Mouse (Mus musculus) kidney, adult 2 months (tissue): Measurements from ENCODE around the gene Tnfaip8l1. TPM values are rescaled to one million over a fixed set of nuclear protein-coding genes. Genes with fewer than 3 reads are reported as not detected.

ENCODE experiments used
- DNase-seq: peaks from one replicate; pipeline ENCODE4 v3.0.0; 2021
- H3K27ac ChIP-seq: fragments of 200-500 bp; 2 replicates; pipeline ENCODE4 v1.5.1; 2012; ENCODE audit warnings: low read depth, low read length, control low read depth, inconsistent platforms; ENCODE audit not compliant: insufficient read depth
- H3K27me3 ChIP-seq: fragments of 200-500 bp; replicated peaks from 2 replicates; pipeline ENCODE4 v1.6.1; 2012; ENCODE audit warnings: mild to moderate bottlenecking, moderate library complexity, low read length, inconsistent platforms; ENCODE audit not compliant: control insufficient read depth, insufficient read depth
- H3K36me3 ChIP-seq: fragments of 200-500 bp; 2 replicates; pipeline ENCODE4 v1.6.1; 2012; ENCODE audit warnings: mild to moderate bottlenecking, moderate library complexity, low read length, inconsistent platforms; ENCODE audit not compliant: control insufficient read depth, insufficient read depth
- H3K4me1 ChIP-seq: fragments of 200-500 bp; 2 replicates; pipeline ENCODE4 v1.6.1; 2011; ENCODE audit warnings: low read length; ENCODE audit not compliant: control insufficient read depth, insufficient read depth
- H3K4me3 ChIP-seq: fragments of 200-500 bp; 2 replicates; pipeline ENCODE4 v1.5.1; 2011; ENCODE audit warnings: mild to moderate bottlenecking, low read depth, low read length, control low read depth; ENCODE audit not compliant: insufficient read depth
- CTCF ChIP-seq: fragments of 200-500 bp; conservative IDR thresholded peaks from 2 replicates; pipeline ENCODE4 v1.5.1; 2011; ENCODE audit warnings: low read depth, mild to moderate bottlenecking, control low read depth, low read length, moderate library complexity, mixed read lengths; ENCODE audit not compliant: insufficient read depth, insufficient read length
- POLR2A ChIP-seq: fragments of 200-500 bp; IDR thresholded peaks from one replicate; pipeline ENCODE4 v1.6.1; 2011; ENCODE audit warnings: low read depth, low read length, control low read depth
- WGBS: fragments of 180-500 bp; shearing (Covaris S2); methylation state at CpG from one replicate; pipeline ENCODE4 v1.1.7; 2018; 5-methylcytosine and 5-hydroxymethylcytosine counted together
- polyA plus RNA-seq: library from polyadenylated mRNA; depleted of rRNA; stranded (reverse); fragments of >200 nt; gene quantifications from 2 replicates; pipeline ENCODE4 v1.2.3, GENCODE M21; 2012

Tnfaip8l1 gene
- polyA plus RNA-seq, 1 experiment = 2.7 TPM

DNA sequence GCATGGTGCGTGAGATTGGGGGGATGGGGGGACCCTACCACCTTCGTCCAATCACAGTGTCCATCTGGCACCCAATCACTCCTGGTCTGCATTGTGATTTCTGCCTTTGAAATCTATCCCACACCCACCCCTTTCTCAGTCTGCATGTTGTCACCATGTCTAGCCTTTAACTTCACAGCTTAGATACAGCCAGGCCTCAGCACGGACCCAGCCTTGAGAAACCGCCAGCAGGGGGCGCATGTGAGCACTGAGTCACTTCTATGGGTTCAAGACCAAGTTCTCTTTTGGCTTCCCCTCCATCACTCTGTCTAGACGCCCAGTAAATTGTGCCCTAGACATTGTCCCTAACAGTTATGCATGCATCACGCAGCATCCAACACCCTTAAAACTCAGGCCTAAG is 30.5 kb upstream of the Tnfaip8l1 start:
- Histone ChIP-seq H3K4me3 (no peak overlapping the region), H3K27ac (no peak overlapping the region), H3K36me3 (no peaks in the 10 kb centered on the region), H3K4me1 (no peaks in the 10 kb centered on the region), H3K27me3 (no peaks in the 10 kb centered on the region)
- 44% methylated on average over 7 of the region's 7 CpGs for WGBS
- peak; percentile 72 for DNase-seq
- TF ChIP-seq POLR2A (no peak), CTCF (peak; percentile 76)

DNA sequence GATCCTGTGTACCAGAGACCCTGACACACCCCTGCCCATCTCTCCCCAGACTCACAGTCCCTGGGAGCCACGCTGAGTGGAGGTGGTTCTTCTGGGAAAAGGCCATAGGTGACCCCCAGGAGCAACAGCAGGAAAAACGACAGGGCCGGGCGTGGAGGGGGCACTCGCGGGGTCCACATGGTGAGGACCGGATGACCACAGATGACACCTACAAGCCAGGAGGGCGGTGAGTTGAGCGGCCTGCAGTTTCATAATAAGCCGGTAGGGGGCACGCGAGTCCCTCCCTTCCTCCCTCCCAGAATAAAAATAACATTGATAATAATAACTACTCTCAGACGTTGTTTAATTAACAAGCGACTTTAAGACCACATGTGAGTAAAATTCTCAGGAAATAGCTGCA is 29.6 kb upstream of the Tnfaip8l1 start:
- peak; percentile 72 for DNase-seq
- no peak overlapping the region for H3K4me3 ChIP-seq

DNA sequence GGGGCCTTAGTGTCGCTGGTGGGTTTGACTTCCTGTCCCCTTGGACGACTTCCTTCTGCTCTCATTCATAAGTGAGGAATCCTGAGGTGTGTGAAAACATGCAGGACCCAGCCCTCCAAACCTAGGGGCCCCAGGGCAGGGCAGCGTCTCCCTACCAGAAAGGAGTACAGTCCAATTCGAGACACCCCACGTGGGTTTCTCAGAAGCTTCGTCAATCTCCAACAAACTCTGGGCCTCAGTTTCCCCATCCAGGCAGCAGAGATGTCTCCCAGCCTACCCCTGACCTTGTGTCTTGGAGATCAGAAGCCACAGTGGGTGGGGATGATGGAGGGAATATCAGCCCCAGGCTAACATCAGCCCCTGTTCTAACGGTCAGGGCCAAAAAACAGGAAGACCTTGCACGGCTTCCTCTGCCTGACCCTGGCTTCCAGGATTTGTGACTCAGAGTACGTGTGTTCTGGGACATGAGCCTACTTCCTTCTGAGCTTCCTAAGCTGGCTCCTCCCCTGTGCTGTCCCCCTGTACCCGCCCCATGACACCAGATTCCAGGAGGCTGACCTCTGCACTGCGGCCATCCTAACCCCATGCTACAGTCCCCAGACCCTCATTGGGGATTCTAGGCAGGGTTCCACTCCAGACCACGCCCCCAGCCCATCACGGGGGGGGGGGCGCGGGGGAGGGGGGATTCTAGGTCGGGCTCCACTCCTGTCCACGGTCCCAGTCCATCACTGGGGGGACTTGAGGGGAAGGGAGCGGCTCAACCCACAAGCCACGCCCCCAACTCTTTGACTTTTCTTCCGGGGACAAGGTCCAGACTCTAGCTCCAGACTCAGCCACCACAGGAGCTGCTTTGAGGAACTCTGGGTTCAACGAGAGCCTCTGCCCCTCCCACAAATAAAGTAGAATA is 28.6 kb upstream of the Tnfaip8l1 start:
- Histone ChIP-seq H3K27ac (peak overlapping the region; percentile 57), H3K36me3 (no peaks in the 10 kb centered on the region), H3K27me3 (no peaks in the 10 kb centered on the region), H3K4me3 (peak overlapping the region; percentile 26; the same call in 1 of the 2 replicates), H3K4me1 (no peaks in the 10 kb centered on the region)
- TF ChIP-seq POLR2A = no peak
- 14% methylated on average over 20 of the region's 21 CpGs for WGBS
- peak; percentile 90 for DNase-seq

More for the DNA sequence above, 29.6 kb upstream of the Tnfaip8l1 start:
- TF ChIP-seq CTCF (peak; percentile 83), POLR2A (no peak)
- no peaks in the 10 kb centered on the region for H3K36me3 ChIP-seq
- WGBS = 4% methylated on average over 14 of the region's 14 CpGs
- no peaks in the 10 kb centered on the region for H3K27me3 ChIP-seq
- H3K4me1 ChIP-seq = no peaks in the 10 kb centered on the region
- no peak overlapping the region for H3K27ac ChIP-seq

DNA sequence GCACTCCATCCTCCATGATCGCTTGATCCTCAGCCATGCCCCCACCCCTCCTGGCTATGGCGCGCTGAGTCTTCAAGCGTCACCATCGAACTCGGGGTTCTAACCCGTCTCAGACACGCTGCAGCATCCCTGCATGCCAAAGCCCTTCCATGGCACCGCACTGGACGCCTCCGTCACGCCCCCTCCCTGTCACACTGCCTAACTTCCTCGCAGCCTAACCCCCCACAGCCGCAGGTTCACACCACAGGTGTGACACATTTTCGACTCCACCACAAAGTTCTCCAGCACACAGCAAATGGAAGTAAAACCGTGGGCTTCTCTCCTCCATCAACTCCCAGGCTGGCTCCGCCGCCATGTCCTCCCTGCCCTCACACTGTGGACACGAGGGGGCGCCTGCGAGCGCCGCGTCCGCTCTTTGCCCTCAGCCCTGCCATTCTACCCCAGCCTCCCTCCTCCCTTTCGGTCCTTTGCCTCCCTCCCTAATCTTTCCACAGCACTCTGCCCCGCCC is 27.8 kb upstream of the Tnfaip8l1 start:
- WGBS = 4% methylated on average over 27 of the region's 27 CpGs

DNA sequence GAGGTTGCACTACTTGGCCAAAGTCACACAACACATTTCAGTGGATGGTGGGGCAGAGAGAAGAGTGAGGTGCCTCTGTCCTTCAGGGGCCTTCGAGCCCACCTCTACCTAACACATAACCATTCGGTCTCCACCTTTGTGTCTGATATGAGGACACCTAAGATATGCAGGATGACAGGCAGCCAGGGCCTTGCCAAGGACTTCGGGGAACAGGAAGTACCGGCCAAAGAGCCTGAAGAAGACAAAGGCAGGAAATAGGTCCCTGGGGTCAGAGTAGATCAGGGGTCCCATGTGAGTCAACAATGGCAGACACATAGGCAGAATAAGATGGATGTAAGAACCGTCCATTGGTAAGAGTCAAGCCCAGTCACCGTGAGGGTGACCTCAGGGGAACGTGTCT is 25.7 kb upstream of the Tnfaip8l1 start:
- TF ChIP-seq POLR2A = no peak
- TF ChIP-seq CTCF = no peak
- Histone ChIP-seq H3K27ac (no peak overlapping the region), H3K4me1 (no peaks in the 10 kb centered on the region)

More for the DNA sequence above, 27.8 kb upstream of the Tnfaip8l1 start:
- DNase-seq = peak; percentile 71
- TF ChIP-seq POLR2A = no peak
- TF ChIP-seq CTCF = peak; percentile 80
- H3K27me3 ChIP-seq = no peaks in the 10 kb centered on the region
- no peaks in the 10 kb centered on the region for H3K4me1 ChIP-seq
- peak overlapping the region; percentile 33 for H3K4me3 ChIP-seq
- H3K36me3 ChIP-seq = no peaks in the 10 kb centered on the region
- peak overlapping the region; percentile 34 for H3K27ac ChIP-seq

DNA sequence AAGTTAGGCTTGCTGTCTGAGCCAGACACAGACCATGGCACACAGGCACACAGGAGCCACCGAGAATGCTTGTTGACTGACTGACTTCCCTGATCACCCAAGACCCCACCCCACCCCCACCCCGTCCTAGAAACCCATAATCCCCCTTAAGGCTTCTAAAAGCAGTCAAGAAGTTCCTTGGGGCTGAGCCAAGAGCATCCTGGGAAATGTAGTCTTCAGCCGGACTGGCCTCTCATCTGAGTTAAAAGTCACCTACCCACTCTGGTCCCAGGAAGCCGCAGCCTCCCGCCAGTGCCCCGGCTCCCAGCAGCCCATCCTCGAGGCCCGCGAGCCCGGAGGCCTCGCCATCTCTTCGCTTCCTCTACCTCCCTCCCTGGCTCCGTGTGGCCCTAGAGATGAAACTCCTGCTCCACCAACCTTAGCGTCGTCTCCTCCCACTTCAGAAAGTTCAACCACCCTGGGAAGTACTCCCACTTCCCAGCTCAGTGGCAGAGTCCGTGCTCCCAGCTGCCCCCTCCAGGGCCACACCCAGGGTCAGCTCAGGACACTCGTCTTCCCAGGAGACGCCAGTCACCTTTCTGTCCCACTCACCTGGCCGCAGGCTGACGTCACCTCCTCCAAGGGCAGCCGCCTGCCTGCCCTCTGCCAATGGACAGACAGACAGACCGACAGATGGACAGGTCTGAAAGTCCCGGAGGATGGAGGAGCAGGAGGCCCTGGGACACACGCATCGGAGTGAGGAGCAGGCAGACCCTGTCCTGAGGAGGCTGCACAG is 24.3 kb upstream of the Tnfaip8l1 start:
- DNase-seq = no peak
- TF ChIP-seq CTCF = no peak
- TF ChIP-seq POLR2A = no peak
- no peak overlapping the region for H3K27ac ChIP-seq
- no peaks in the 10 kb centered on the region for H3K27me3 ChIP-seq
- H3K4me3 ChIP-seq = no peak overlapping the region
- H3K36me3 ChIP-seq = no peaks in the 10 kb centered on the region
- WGBS = 34% methylated on average over 25 of the region's 25 CpGs
- H3K4me1 ChIP-seq = no peaks in the 10 kb centered on the region

More for the DNA sequence above, 25.7 kb upstream of the Tnfaip8l1 start:
- H3K4me3 ChIP-seq = no peak overlapping the region
- DNase-seq = peak; percentile 45
- WGBS = 80% methylated on average over 7 of the region's 7 CpGs
- H3K27me3 ChIP-seq = no peaks in the 10 kb centered on the region
- no peaks in the 10 kb centered on the region for H3K36me3 ChIP-seq

DNA sequence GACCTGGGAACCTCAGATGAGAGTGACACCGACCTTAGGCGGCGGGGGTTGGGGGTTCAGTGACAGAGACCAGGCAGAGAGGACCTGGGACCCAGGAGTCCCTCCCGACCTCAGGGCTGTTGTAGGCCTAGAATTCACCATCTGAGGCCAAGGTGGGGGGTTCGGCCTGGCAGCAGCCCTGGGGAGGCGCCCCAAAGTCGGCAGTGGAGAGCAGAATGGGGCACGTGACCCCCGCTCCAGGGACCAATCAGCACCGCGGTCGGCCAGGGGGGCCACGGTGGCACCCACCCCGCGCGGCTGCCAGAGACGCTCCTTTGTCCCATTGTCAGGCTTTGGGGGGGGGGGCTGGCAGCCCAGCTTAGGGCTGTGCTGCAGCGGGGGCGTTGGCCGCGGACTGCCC is 22.9 kb upstream of the Tnfaip8l1 start:
- H3K27me3 ChIP-seq = no peaks in the 10 kb centered on the region
- H3K4me3 ChIP-seq = peak overlapping the region; percentile 68; the same call in 1 of the 2 replicates
- TF ChIP-seq POLR2A (no peak), CTCF (no peak)
- 17% methylated on average over 21 of the region's 21 CpGs for WGBS
- H3K4me1 ChIP-seq = no peaks in the 10 kb centered on the region
- DNase-seq = no peak
- no peak overlapping the region for H3K27ac ChIP-seq
- H3K36me3 ChIP-seq = no peaks in the 10 kb centered on the region
